Mouse (Mus musculus) brain, embryonic 14.5 days (tissue): ENCODE results near the gene Reep1.

Experiments used
- CTCF ChIP-seq: fragments of 200-500 bp; IDR thresholded peaks from 2 replicates; pipeline ENCODE4 v1.5.1; 2012; ENCODE audit warnings: inconsistent platforms, mild to moderate bottlenecking, moderate library complexity, borderline replicate concordance; ENCODE audit not compliant: insufficient read depth, insufficient read length; ENCODE audit errors: extremely low read depth
- POLR2A ChIP-seq: fragments of 200-500 bp; IDR thresholded peaks from 2 replicates; pipeline ENCODE4 v1.6.1; 2012; ENCODE audit warnings: mild to moderate bottlenecking, inconsistent platforms, borderline replicate concordance; ENCODE audit not compliant: poor library complexity, insufficient read depth, insufficient read length, severe bottlenecking; ENCODE audit errors: extremely low read depth

GRCm38 (mm10) chr6:71778016-71778415, 70.7 kb downstream of the Reep1 start:
- TF ChIP-seq CTCF (no peak), POLR2A (no peak)
